Mouse (Mus musculus) liver, adult 2 months (tissue): ENCODE data around the gene Sept5. TPM values are rescaled to one million over a fixed set of nuclear protein-coding genes. Genes with fewer than 3 reads are reported as not detected.

Experiments
- DNase-seq: peaks from one replicate; pipeline ENCODE4 v3.0.0-alpha.2; 2011; ENCODE audit warnings: low read depth, low spot score; ENCODE audit errors: extremely low read depth
- H3K27ac ChIP-seq: fragments of 200-500 bp; replicated peaks from 2 replicates; pipeline ENCODE4 v1.5.1; 2012; ENCODE audit warnings: low read depth, mild to moderate bottlenecking, control low read depth, inconsistent platforms, low read length; ENCODE audit not compliant: insufficient read depth
- H3K27me3 ChIP-seq: fragments of 200-500 bp; 2 replicates; pipeline ENCODE4 v1.6.1; 2012; ENCODE audit warnings: mild to moderate bottlenecking, moderate library complexity, low read length, inconsistent platforms; ENCODE audit not compliant: control insufficient read depth, insufficient read depth
- H3K36me3 ChIP-seq: fragments of 200-500 bp; 2 replicates; pipeline ENCODE4 v1.6.1; 2012; ENCODE audit warnings: low read length, inconsistent platforms; ENCODE audit not compliant: control insufficient read depth, insufficient read depth
- H3K4me1 ChIP-seq: fragments of 200-500 bp; 2 replicates; pipeline ENCODE4 v1.6.1; 2011; ENCODE audit warnings: low read length; ENCODE audit not compliant: control insufficient read depth, insufficient read depth
- H3K4me3 ChIP-seq: fragments of 200-500 bp; 2 replicates; pipeline ENCODE4 v1.5.1; 2011; ENCODE audit warnings: low read depth, mild to moderate bottlenecking, control low read depth, low read length, moderate library complexity; ENCODE audit not compliant: insufficient read depth
- H3K79me2 ChIP-seq: fragments of 200-500 bp; 2 replicates; pipeline ENCODE4 v1.6.1; 2012; ENCODE audit warnings: inconsistent platforms, mild to moderate bottlenecking, low read length, moderate library complexity; ENCODE audit not compliant: control insufficient read depth, insufficient read depth
- H3K9ac ChIP-seq: fragments of 200-500 bp; 2 replicates; pipeline ENCODE4 v1.6.1; 2012; ENCODE audit warnings: low read depth, mild to moderate bottlenecking, control low read depth, inconsistent platforms, low read length
- CTCF ChIP-seq: fragments of 200-500 bp; IDR thresholded peaks from 2 replicates; pipeline ENCODE4 v1.5.1; 2011; ENCODE audit warnings: low read depth, low read length, control low read depth
- POLR2A ChIP-seq: fragments of 200-500 bp; IDR thresholded peaks from 2 replicates; pipeline ENCODE4 v1.6.1; 2011; ENCODE audit warnings: low read length, control low read depth; ENCODE audit not compliant: insufficient read depth; ENCODE audit errors: extremely low read depth
- WGBS: fragments of 180-500 bp; shearing (Covaris S2); methylation state at CpG from one replicate; pipeline ENCODE4 v1.1.7; 2018; 5-methylcytosine and 5-hydroxymethylcytosine counted together
- polyA plus RNA-seq: library from polyadenylated mRNA; depleted of rRNA; stranded (reverse); fragments of >200 nt; gene quantifications from 2 replicates; pipeline ENCODE4 v1.2.3, GENCODE M21; 2012; rRNA removed
- total RNA-seq: library from RNA; depleted of rRNA; stranded (reverse); fragments of >200 nt; gene quantifications from 2 replicates; pipeline ENCODE4 v1.2.3, GENCODE M21; 2014; rRNA removed

The Sept5 gene
- total and polyA plus RNA-seq, 2 experiments: 0.18 to 0.87 TPM

- H3K36me3 ChIP-seq: no peaks in the 10 kb centered on the region
- H3K79me2 ChIP-seq: no peaks in the 10 kb centered on the region
- no peak overlapping the region for H3K9ac ChIP-seq
- H3K4me3 ChIP-seq: no peak overlapping the region
- no peak for TF ChIP-seq CTCF
- TF ChIP-seq POLR2A: no peak
- DNase-seq: no peak
- H3K27me3 ChIP-seq: peaks cover 12% of the 10 kb centered on the region
- WGBS: 61% methylated on average over 3 of the region's 3 CpGs
- no peak overlapping the region for H3K27ac ChIP-seq
- H3K4me1 ChIP-seq: no peaks in the 10 kb centered on the region
These were observed 52.7 kb downstream of the Sept5 start for GRCm38 (mm10) chr16:18577071-18577470.

DNA sequence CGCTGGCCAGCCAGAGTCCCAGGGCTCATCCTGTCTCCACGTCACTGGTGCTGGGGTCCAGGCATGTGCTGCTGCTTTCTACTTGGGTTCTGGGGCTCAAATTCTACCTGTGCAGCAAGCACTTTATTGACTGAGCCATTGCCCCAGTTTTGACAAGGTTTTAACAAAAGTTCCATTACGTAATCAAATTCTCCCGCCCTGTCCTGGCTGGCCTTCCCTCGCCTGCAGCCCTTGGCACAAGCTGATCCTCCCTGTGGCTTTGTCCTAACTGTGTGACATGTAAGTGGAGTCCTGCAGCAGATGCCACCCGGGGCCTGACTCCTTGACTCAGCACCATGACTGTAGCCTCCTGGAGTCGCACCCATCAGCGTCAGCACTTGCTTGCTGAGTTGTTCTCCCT lies 55.6 kb downstream of the Sept5 start:
- Histone ChIP-seq H3K4me1 (no peaks in the 10 kb centered on the region), H3K4me3 (no peak overlapping the region), H3K36me3 (no peaks in the 10 kb centered on the region), H3K27ac (no peak overlapping the region), H3K9ac (no peak overlapping the region), H3K79me2 (no peaks in the 10 kb centered on the region), H3K27me3 (no peaks in the 10 kb centered on the region)
- DNase-seq: peak; percentile 81
- TF ChIP-seq POLR2A: no peak
- no peak for TF ChIP-seq CTCF
- WGBS: 37% methylated on average over 8 of the region's 8 CpGs

Other genes starting within 250 kb of the Sept5 start
- 23.9 and 30.9 TPM in 2 replicates for gene Txnrd2, start 203.6 kb downstream of the Sept5 start, total RNA-seq
- gene Txnrd2, start 203.6 kb downstream of the Sept5 start, polyA plus RNA-seq: 39.1 and 46.6 TPM in 2 replicates
- 474 and 538 TPM in 2 replicates for gene Comt, start 203.1 kb downstream of the Sept5 start, total RNA-seq
- gene Comt, start 203.1 kb downstream of the Sept5 start, polyA plus RNA-seq: 779 and 1,223 TPM in 2 replicates
- 1.4 and 1.5 TPM in 2 replicates for gene Gnb1l, start 131.2 kb downstream of the Sept5 start, total RNA-seq
- gene Gnb1l, start 131.2 kb downstream of the Sept5 start, polyA plus RNA-seq: 3.6 and 4.8 TPM in 2 replicates
- 0.18 and 1.0 TPM in 2 replicates for gene Rtl10, start 131.1 kb downstream of the Sept5 start, total RNA-seq
- 2.2 and 4.3 TPM in 2 replicates for gene Rtl10, start 131.1 kb downstream of the Sept5 start, polyA plus RNA-seq
- not detected in 2 replicates for gene Tbx1, start 39.3 kb downstream of the Sept5 start, total RNA-seq
- 0.02 TPM in 1 of 2 replicates, not detected in the other for gene Tbx1, start 39.3 kb downstream of the Sept5 start, polyA plus RNA-seq
- gene Gp1bb, start 7.6 kb downstream of the Sept5 start, total RNA-seq: not detected in 2 replicates
- gene Gp1bb, start 7.6 kb downstream of the Sept5 start, polyA plus RNA-seq: 0.21 TPM in 1 of 2 replicates, not detected in the other
- gene Gm49601, start 3.5 kb downstream of the Sept5 start, total RNA-seq: not detected in 2 replicates
- 0.37 TPM in 1 of 2 replicates, not detected in the other for gene Gm49601, start 3.5 kb downstream of the Sept5 start, polyA plus RNA-seq
- gene Cldn5, start 146.9 kb upstream of the Sept5 start, total RNA-seq: 7.3 and 8.3 TPM in 2 replicates
- 8.4 and 11.8 TPM in 2 replicates for gene Cldn5, start 146.9 kb upstream of the Sept5 start, polyA plus RNA-seq
- 31.5 and 35.3 TPM in 2 replicates for gene Ufd1, start 181.8 kb upstream of the Sept5 start, total RNA-seq
- gene Ufd1, start 181.8 kb upstream of the Sept5 start, polyA plus RNA-seq: 15.4 and 20.5 TPM in 2 replicates
- gene Cdc45, start 182.0 kb upstream of the Sept5 start, total RNA-seq: 0.83 and 2.1 TPM in 2 replicates
- 1.3 and 1.4 TPM in 2 replicates for gene Cdc45, start 182.0 kb upstream of the Sept5 start, polyA plus RNA-seq
- 14.3 and 15.3 TPM in 2 replicates for gene 2510002D24Rik, start 206.6 kb upstream of the Sept5 start, total RNA-seq
- 31.9 and 57.9 TPM in 2 replicates for gene 2510002D24Rik, start 206.6 kb upstream of the Sept5 start, polyA plus RNA-seq
- 0.94 TPM in 1 of 2 replicates, not detected in the other for gene Gm28539, start 206.6 kb upstream of the Sept5 start, total RNA-seq
- gene Gm28539, start 206.6 kb upstream of the Sept5 start, polyA plus RNA-seq: 2.1 and 2.9 TPM in 2 replicates
- gene Mrpl40, start 246.9 kb upstream of the Sept5 start, total RNA-seq: 20.6 and 27.7 TPM in 2 replicates
- gene Mrpl40, start 246.9 kb upstream of the Sept5 start, polyA plus RNA-seq: 7.9 and 11.7 TPM in 2 replicates
- 8.2 and 8.7 TPM in 2 replicates for gene Hira, start 247.1 kb upstream of the Sept5 start, total RNA-seq
- gene Hira, start 247.1 kb upstream of the Sept5 start, polyA plus RNA-seq: 15.0 and 19.6 TPM in 2 replicates